Mouse (Mus musculus): ENCODE measurements around the gene Cep97.

- TF ChIP-seq GATA1 (IDR thresholded peaks at IDR 0.05; ENCODE audit: low read length) (no peak), TAL1 (IDR thresholded peaks at IDR 0.05; ENCODE audit: low read length) (no peak)
These were observed 6.1 kb upstream of the Cep97 start for GRCm38 (mm10) chr16:55940781-55941180.
